Comparison of ENCODE assay signal across 7 mouse cellular contexts in genomic region chr19:16780251-16780783, GRCm38 (mm10). TPM values are rescaled to one million over a fixed set of nuclear protein-coding genes. Genes with fewer than 3 reads are reported as not detected.
DNase-seq lines count a peak whose midpoint lies in the region; ATAC-seq and TF ChIP-seq lines count a peak whose summit lies in the region.

No protein-coding gene starts in this region.

- no peak overlapping the region for H3K27ac ChIP-seq in ES-Bruce4 (ENCODE audit: insufficient read depth, low read length)
- no peak overlapping the region for H3K27ac ChIP-seq in forebrain, embryonic 11.5 days (ENCODE audit: low read depth, low read length)

- H3K4me1 ChIP-seq in ES-Bruce4 (ENCODE audit: control insufficient read depth, insufficient read depth, low read length): no peaks in the 10 kb centered on the region
- H3K4me1 ChIP-seq in forebrain, embryonic 11.5 days (replicated peaks; ENCODE audit: control insufficient read depth, insufficient read depth, low read length): no peaks in the 10 kb centered on the region; the same call in 1 of the 2 replicates

- TF ChIP-seq POLR2A in ES-Bruce4 (IDR thresholded peaks at IDR 0.05; ENCODE audit: insufficient read depth, low read length): no peak

- no peak for TF ChIP-seq EP300 in ES-Bruce4 (IDR thresholded peaks at IDR 0.05; ENCODE audit: insufficient read depth, low read depth, low read length)

- no peak; the same call in none of the 2 replicates for ATAC-seq in forebrain, embryonic 11.5 days (replicated peaks; ENCODE audit: low FRiP score)

- no peaks in the 10 kb centered on the region for H3K9me3 ChIP-seq in ES-Bruce4 (replicated peaks; ENCODE audit: control insufficient read depth, insufficient read depth, low read length, poor library complexity, severe bottlenecking)
- no peaks in the 10 kb centered on the region for H3K9me3 ChIP-seq in forebrain, embryonic 11.5 days (ENCODE audit: control insufficient read depth, low read length)

- no peaks in the 10 kb centered on the region for H3K36me3 ChIP-seq in ES-Bruce4 (ENCODE audit: control insufficient read depth, insufficient read depth, low read length, poor library complexity, severe bottlenecking)
- H3K36me3 ChIP-seq in forebrain, embryonic 11.5 days (ENCODE audit: control insufficient read depth, insufficient read depth, low read length): no peaks in the 10 kb centered on the region

- under 1% methylated on average over 40 of the region's 55 CpGs for WGBS in forebrain, embryonic 11.5 days

- no peak for TF ChIP-seq CTCF in ES-Bruce4 (IDR thresholded peaks at IDR 0.05; ENCODE audit: low read depth, low read length)

- 0 out of 2 replicates have a peak, but pooled peaks cover 2% of the 10 kb centered on the region for H3K27me3 ChIP-seq in ES-Bruce4 (ENCODE audit: control insufficient read depth, insufficient read depth, low read length, poor library complexity, severe bottlenecking)
- H3K27me3 ChIP-seq in forebrain, embryonic 11.5 days (ENCODE audit: control insufficient read depth, insufficient read depth, low read length): peaks cover 2% of the 10 kb centered on the region; the same call in 1 of the 2 replicates

- H3K4me2 ChIP-seq in forebrain, embryonic 11.5 days (ENCODE audit: low read depth, low read length, severe bottlenecking): peak overlapping the region; percentile 98

- H3K9ac ChIP-seq in ES-Bruce4 (ENCODE audit: low read depth, poor library complexity, severe bottlenecking): peak overlapping the region; percentile 81
- peak overlapping the region; percentile 70 for H3K9ac ChIP-seq in forebrain, embryonic 11.5 days (ENCODE audit: low read length)

- DNase-seq in adrenal gland, postnatal 14 days: peak; percentile 76
- DNase-seq in forebrain, embryonic 11.5 days (ENCODE audit: low spot score): no peak
- peak; percentile 45 for DNase-seq in heart, postnatal 4 days
- peak; percentile 34 to 41 for DNase-seq in layer of hippocampus, postnatal 10 days (ENCODE audit: low spot score in 2 of 2)
- DNase-seq in lung, postnatal 25 days (ENCODE audit: low spot score): peak; percentile 32
- DNase-seq in right cerebral cortex, postnatal 36 days (ENCODE audit: low spot score in 2 of 2): peak; percentile 20 to 44

- H3K4me3 ChIP-seq in ES-Bruce4 (ENCODE audit: low read depth, low read length): peak overlapping the region; percentile 80
- peak overlapping the region; percentile 66 for H3K4me3 ChIP-seq in forebrain, embryonic 11.5 days (ENCODE audit: low read depth, low read length)

RNA-seq across cellular contexts. Expression of gene Vps13a, which starts 0.4 kb away (rescaled TPM):
- polyA plus RNA-seq in ES-Bruce4 (2011; ENCODE audit: insufficient read depth, insufficient read length, low read depth, missing spikeins): 35.9 and 42.2 TPM in 2 replicates
- total RNA-seq in adrenal gland, postnatal 14 days (2021): 39.8 and 40.3 TPM in 2 replicates
- 11.8 and 14.1 TPM in 2 replicates for polyA plus RNA-seq in forebrain, embryonic 11.5 days (2014; fragmentation: Nextera tagmentation; extraction: Ambion mirVana)
- 10 to 100 TPM; 24.6 to 27.1 TPM for total RNA-seq in heart, postnatal 4 days (2021)
- 10 to 100 TPM; 45.6 to 49.9 TPM for total RNA-seq in layer of hippocampus, postnatal 10 days (2021)
